Mouse (Mus musculus) brain, embryonic 14.5 days (tissue): ENCODE data around the gene Batf2. TPM values are rescaled to one million over a fixed set of nuclear protein-coding genes. Genes with fewer than 3 reads are reported as not detected.

ENCODE experiments used
- DNase-seq: peaks from one replicate; pipeline ENCODE4 v3.0.0-alpha.2; 2011; ENCODE audit warnings: low read depth
- CTCF ChIP-seq: fragments of 200-500 bp; IDR thresholded peaks from 2 replicates; pipeline ENCODE4 v1.5.1; 2012; ENCODE audit warnings: inconsistent platforms, mild to moderate bottlenecking, moderate library complexity, borderline replicate concordance; ENCODE audit not compliant: insufficient read depth, insufficient read length; ENCODE audit errors: extremely low read depth
- POLR2A ChIP-seq: fragments of 200-500 bp; IDR thresholded peaks from 2 replicates; pipeline ENCODE4 v1.6.1; 2012; ENCODE audit warnings: mild to moderate bottlenecking, inconsistent platforms, borderline replicate concordance; ENCODE audit not compliant: poor library complexity, insufficient read depth, insufficient read length, severe bottlenecking; ENCODE audit errors: extremely low read depth
- polyA plus RNA-seq: library from polyadenylated mRNA; depleted of rRNA; stranded (reverse); fragments of >200 nt; gene quantifications from 2 replicates; pipeline ENCODE4 v1.2.3, GENCODE M21; 2012; rRNA removed

The Batf2 gene
- 0.05 TPM in 2 replicates for polyA plus RNA-seq

- peak; percentile 99 for DNase-seq
- TF ChIP-seq CTCF (peak; percentile 87), POLR2A (peak; percentile 54; the same call in 1 of the 2 replicates)
These were observed at the start of gene Batf2 for GRCm38 (mm10) chr19:6140678-6141393. Gene Batf2, plus strand, starts transcription at chr19:6140983.

GRCm38 (mm10) chr19:6094119-6094518 lies 46.7 kb upstream of the Batf2 start, which contains the start of gene AC131692.1:
Gene AC131692.1, plus strand, starts transcription at chr19:6094419.
- TF ChIP-seq POLR2A (no peak), CTCF (no peak)
- no peak for DNase-seq

- TF ChIP-seq POLR2A: no peak
- TF ChIP-seq CTCF: no peak
- no peak for DNase-seq
These were observed 42.9 kb upstream of the Batf2 start for GRCm38 (mm10) chr19:6097847-6098246.

GRCm38 (mm10) chr19:6101186-6101585 lies 39.6 kb upstream of the Batf2 start:
- no peak for DNase-seq
- TF ChIP-seq CTCF (no peak), POLR2A (no peak)

GRCm38 (mm10) chr19:6102169-6102853 lies 38.5 kb upstream of the Batf2 start:
- DNase-seq: no peak
- TF ChIP-seq POLR2A: no peak
- no peak for TF ChIP-seq CTCF

GRCm38 (mm10) chr19:6104476-6104875 lies 36.3 kb upstream of the Batf2 start:
- no peak for TF ChIP-seq CTCF
- TF ChIP-seq POLR2A: no peak

GRCm38 (mm10) chr19:6105586-6105985 lies 35.2 kb upstream of the Batf2 start, which contains the start of gene Naaladl1:
Gene Naaladl1, plus strand, starts transcription at chr19:6105782.
- TF ChIP-seq CTCF (no peak), POLR2A (no peak)
- no peak for DNase-seq

More at GRCm38 (mm10) chr19:6104476-6104875, 36.3 kb upstream of the Batf2 start:
- no peak for DNase-seq

GRCm38 (mm10) chr19:6113116-6113515 lies 27.7 kb upstream of the Batf2 start:
- no peak for TF ChIP-seq CTCF
- no peak for TF ChIP-seq POLR2A
- no peak for DNase-seq

GRCm38 (mm10) chr19:6116113-6116850 lies 24.5 kb upstream of the Batf2 start:
- TF ChIP-seq POLR2A (no peak), CTCF (no peak)
- DNase-seq: no peak

- DNase-seq: no peak
- no peak for TF ChIP-seq POLR2A
- no peak for TF ChIP-seq CTCF
These were observed 23.3 kb upstream of the Batf2 start for GRCm38 (mm10) chr19:6117346-6117985.
